Mouse (Mus musculus): ENCODE results near the gene Fam155a. TPM values are rescaled to one million over a fixed set of nuclear protein-coding genes. Genes with fewer than 3 reads are reported as not detected.
A peak's percentile ranks its signal among the peaks of the same experiment; 100 is the strongest.

The Fam155a gene
- polyA plus RNA-seq, 1 experiment from 2014 or later: 2.1 TPM

DNA sequence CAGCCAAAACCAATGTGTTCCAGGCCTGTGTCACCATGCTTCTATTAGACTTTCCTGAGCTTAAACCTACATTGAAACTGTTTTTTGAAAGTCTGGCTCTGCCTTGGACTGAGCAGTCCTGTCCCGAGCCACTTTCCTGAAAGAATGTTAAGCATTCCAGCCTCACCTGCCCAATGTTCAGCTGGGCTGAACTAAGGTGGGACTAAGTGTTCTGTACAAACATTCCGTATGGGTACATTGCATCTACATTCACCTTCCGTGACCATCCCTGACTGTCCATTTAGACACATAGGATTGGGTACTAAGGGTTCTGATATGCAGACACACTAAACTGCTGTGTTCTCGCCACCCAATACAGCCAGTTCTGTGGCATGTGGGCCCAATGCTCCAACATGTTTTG lies 423.8 kb downstream of the Fam155a start:
- no peaks in the 10 kb centered on the region for H3K9me3 ChIP-seq (ENCODE audit: control insufficient read depth, low read depth, low read length)
- H3K27ac ChIP-seq (ENCODE audit: low read length): no peak overlapping the region
- H3K36me3 ChIP-seq (ENCODE audit: control insufficient read depth, insufficient read depth, low read length): no peaks in the 10 kb centered on the region
- no peaks in the 10 kb centered on the region for H3K4me1 ChIP-seq (ENCODE audit: control insufficient read depth, insufficient read depth, low read length)
- H3K9ac ChIP-seq (replicated peaks; ENCODE audit: low read depth, low read length): no peak overlapping the region
- H3K4me3 ChIP-seq (ENCODE audit: low read depth, low read length): no peak overlapping the region
- no peaks in the 10 kb centered on the region for H3K27me3 ChIP-seq (ENCODE audit: control insufficient read depth, insufficient read depth, low read length)
- 74% methylated on average over 4 of the region's 4 CpGs for WGBS
- H3K4me2 ChIP-seq (replicated peaks; ENCODE audit: low read depth, low read length): no peak overlapping the region
- ATAC-seq (ENCODE audit: insufficient number of reproducible peaks, insufficient read depth, low FRiP score, low read depth): no peak

DNA sequence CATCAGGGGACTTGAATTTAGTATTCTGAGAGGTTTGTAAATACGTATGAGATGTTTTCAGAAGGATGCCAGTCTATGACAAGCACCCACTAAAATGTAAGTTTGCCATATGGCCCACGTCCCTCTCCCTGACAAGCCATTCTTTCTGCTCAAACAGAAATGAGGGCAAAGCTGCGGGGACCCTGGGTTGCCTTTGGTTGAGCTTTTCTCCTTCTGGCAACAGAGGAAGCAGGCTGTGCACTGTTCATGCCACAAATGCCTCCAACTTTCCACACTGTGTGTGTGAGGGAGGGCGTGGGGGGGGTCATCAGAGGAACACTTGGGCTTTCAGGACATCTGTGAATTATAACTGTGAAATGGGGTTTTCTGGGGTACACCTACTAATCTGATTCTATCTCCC lies 426.8 kb downstream of the Fam155a start:
- Histone ChIP-seq H3K4me2 (replicated peaks; ENCODE audit: low read depth, low read length) (no peak overlapping the region), H3K9me3 (ENCODE audit: control insufficient read depth, low read depth, low read length) (no peaks in the 10 kb centered on the region), H3K27ac (ENCODE audit: low read length) (no peak overlapping the region), H3K9ac (replicated peaks; ENCODE audit: low read depth, low read length) (no peak overlapping the region), H3K27me3 (ENCODE audit: control insufficient read depth, insufficient read depth, low read length) (no peaks in the 10 kb centered on the region), H3K4me3 (ENCODE audit: low read depth, low read length) (no peak overlapping the region), H3K36me3 (ENCODE audit: control insufficient read depth, insufficient read depth, low read length) (no peaks in the 10 kb centered on the region), H3K4me1 (ENCODE audit: control insufficient read depth, insufficient read depth, low read length) (no peaks in the 10 kb centered on the region)
- ATAC-seq (ENCODE audit: insufficient number of reproducible peaks, insufficient read depth, low FRiP score, low read depth): no peak
- 65% methylated on average over 4 of the region's 4 CpGs for WGBS

DNA sequence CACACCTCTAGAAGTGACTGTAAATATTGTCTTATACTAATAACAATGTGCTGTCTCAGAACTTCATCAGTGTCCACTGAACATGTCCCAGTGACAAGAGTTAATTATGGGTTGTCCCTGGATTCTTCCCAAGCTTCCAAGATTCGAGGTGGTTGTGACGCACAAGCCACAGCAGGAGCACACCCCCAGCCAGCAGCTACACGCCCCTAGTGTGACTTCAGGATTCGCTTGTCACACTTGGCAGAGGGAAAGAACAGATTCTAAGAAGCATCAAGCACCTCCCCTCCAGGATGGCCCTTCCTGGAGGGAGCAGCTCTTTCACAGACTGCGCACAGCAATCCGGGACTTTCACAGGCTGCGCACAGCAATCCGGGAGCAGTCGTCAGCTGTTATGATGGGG lies 428.0 kb downstream of the Fam155a start:
- H3K4me3 ChIP-seq (ENCODE audit: low read depth, low read length): no peak overlapping the region
- no peaks in the 10 kb centered on the region for H3K9me3 ChIP-seq (ENCODE audit: control insufficient read depth, low read depth, low read length)
- no peak for ATAC-seq (ENCODE audit: insufficient number of reproducible peaks, insufficient read depth, low FRiP score, low read depth)
- WGBS: 65% methylated on average over 9 of the region's 9 CpGs
- H3K36me3 ChIP-seq (ENCODE audit: control insufficient read depth, insufficient read depth, low read length): no peaks in the 10 kb centered on the region
- no peaks in the 10 kb centered on the region for H3K4me1 ChIP-seq (ENCODE audit: control insufficient read depth, insufficient read depth, low read length)
- H3K27me3 ChIP-seq (ENCODE audit: control insufficient read depth, insufficient read depth, low read length): no peaks in the 10 kb centered on the region
- no peak overlapping the region for H3K9ac ChIP-seq (replicated peaks; ENCODE audit: low read depth, low read length)
- no peak overlapping the region for H3K27ac ChIP-seq (ENCODE audit: low read length)
- H3K4me2 ChIP-seq (replicated peaks; ENCODE audit: low read depth, low read length): no peak overlapping the region

DNA sequence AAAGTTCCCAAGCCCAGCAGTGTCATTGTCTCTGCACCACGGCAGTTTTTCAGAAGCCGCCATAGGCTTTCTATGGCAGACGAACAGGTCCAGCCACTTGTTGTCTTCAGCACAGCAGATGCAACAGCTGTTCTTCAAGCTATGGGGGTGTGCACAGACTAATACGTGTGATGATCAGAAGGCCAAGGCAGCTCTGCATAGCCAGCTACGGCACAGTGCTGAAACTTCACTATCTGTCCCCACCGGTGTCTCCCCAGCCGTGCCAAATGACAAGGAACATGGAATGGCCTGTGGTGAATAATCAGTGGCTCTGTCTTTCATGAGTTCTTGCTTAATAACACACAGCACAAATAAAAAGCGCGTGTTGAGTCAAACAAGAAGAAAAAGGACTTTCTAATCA lies 428.4 kb downstream of the Fam155a start:
- Histone ChIP-seq H3K9me3 (ENCODE audit: control insufficient read depth, low read depth, low read length) (no peaks in the 10 kb centered on the region), H3K27me3 (ENCODE audit: control insufficient read depth, insufficient read depth, low read length) (no peaks in the 10 kb centered on the region), H3K27ac (ENCODE audit: low read length) (no peak overlapping the region), H3K4me3 (ENCODE audit: low read depth, low read length) (no peak overlapping the region), H3K36me3 (ENCODE audit: control insufficient read depth, insufficient read depth, low read length) (no peaks in the 10 kb centered on the region), H3K4me2 (replicated peaks; ENCODE audit: low read depth, low read length) (no peak overlapping the region), H3K9ac (replicated peaks; ENCODE audit: low read depth, low read length) (no peak overlapping the region), H3K4me1 (ENCODE audit: control insufficient read depth, insufficient read depth, low read length) (no peaks in the 10 kb centered on the region)
- WGBS: 64% methylated on average over 9 of the region's 9 CpGs
- no peak for ATAC-seq (ENCODE audit: insufficient number of reproducible peaks, insufficient read depth, low FRiP score, low read depth)

- H3K4me1 ChIP-seq (ENCODE audit: control insufficient read depth, insufficient read depth, low read length): no peaks in the 10 kb centered on the region
- no peaks in the 10 kb centered on the region for H3K36me3 ChIP-seq (ENCODE audit: control insufficient read depth, insufficient read depth, low read length)
- H3K27me3 ChIP-seq (ENCODE audit: control insufficient read depth, insufficient read depth, low read length): no peaks in the 10 kb centered on the region
- H3K9me3 ChIP-seq (ENCODE audit: control insufficient read depth, low read depth, low read length): no peaks in the 10 kb centered on the region
- ATAC-seq (ENCODE audit: insufficient number of reproducible peaks, insufficient read depth, low FRiP score, low read depth): no peak
- no peak overlapping the region for H3K9ac ChIP-seq (replicated peaks; ENCODE audit: low read depth, low read length)
- WGBS: 91% methylated on average over 8 of the region's 8 CpGs
- no peak overlapping the region for H3K4me2 ChIP-seq (replicated peaks; ENCODE audit: low read depth, low read length)
- no peak overlapping the region for H3K27ac ChIP-seq (ENCODE audit: low read length)
- no peak overlapping the region for H3K4me3 ChIP-seq (ENCODE audit: low read depth, low read length)
Observed at GRCm38 (mm10) chr8:9337905-9338304, 433.1 kb downstream of the Fam155a start.

DNA sequence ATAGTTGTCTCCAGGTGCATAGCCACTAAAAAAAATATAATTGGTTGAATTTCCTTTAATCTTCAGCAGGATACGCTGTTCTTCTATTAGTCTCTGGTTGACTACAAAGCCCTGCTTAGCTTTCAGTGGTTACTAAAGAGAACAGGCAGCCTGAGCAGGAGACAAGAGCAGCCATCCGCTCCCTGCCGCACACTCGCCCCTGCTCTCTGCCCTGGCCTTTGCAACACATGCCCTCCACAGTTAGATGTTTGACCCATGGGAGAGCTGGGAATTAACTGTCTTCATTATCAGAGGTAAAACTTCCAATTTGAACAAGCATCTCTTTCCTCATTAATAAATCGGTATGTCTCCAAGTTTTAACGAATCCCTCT lies 435.0 kb downstream of the Fam155a start:
- H3K4me3 ChIP-seq (ENCODE audit: low read depth, low read length): no peak overlapping the region
- no peak overlapping the region for H3K9ac ChIP-seq (replicated peaks; ENCODE audit: low read depth, low read length)
- H3K4me1 ChIP-seq (ENCODE audit: control insufficient read depth, insufficient read depth, low read length): no peaks in the 10 kb centered on the region
- no peak overlapping the region for H3K27ac ChIP-seq (ENCODE audit: low read length)
- no peaks in the 10 kb centered on the region for H3K27me3 ChIP-seq (ENCODE audit: control insufficient read depth, insufficient read depth, low read length)
- no peak for ATAC-seq (ENCODE audit: insufficient number of reproducible peaks, insufficient read depth, low FRiP score, low read depth)
- WGBS: 74% methylated on average over 6 of the region's 6 CpGs
- no peaks in the 10 kb centered on the region for H3K36me3 ChIP-seq (ENCODE audit: control insufficient read depth, insufficient read depth, low read length)
- no peaks in the 10 kb centered on the region for H3K9me3 ChIP-seq (ENCODE audit: control insufficient read depth, low read depth, low read length)
- no peak overlapping the region for H3K4me2 ChIP-seq (replicated peaks; ENCODE audit: low read depth, low read length)

- Histone ChIP-seq H3K9ac (replicated peaks; ENCODE audit: low read depth, low read length) (no peak overlapping the region), H3K9me3 (ENCODE audit: control insufficient read depth, low read depth, low read length) (no peaks in the 10 kb centered on the region), H3K4me3 (ENCODE audit: low read depth, low read length) (no peak overlapping the region), H3K4me1 (ENCODE audit: control insufficient read depth, insufficient read depth, low read length) (no peaks in the 10 kb centered on the region), H3K36me3 (ENCODE audit: control insufficient read depth, insufficient read depth, low read length) (no peaks in the 10 kb centered on the region), H3K27me3 (ENCODE audit: control insufficient read depth, insufficient read depth, low read length) (no peaks in the 10 kb centered on the region), H3K27ac (ENCODE audit: low read length) (no peak overlapping the region), H3K4me2 (replicated peaks; ENCODE audit: low read depth, low read length) (no peak overlapping the region)
- no peak for ATAC-seq (ENCODE audit: insufficient number of reproducible peaks, insufficient read depth, low FRiP score, low read depth)
- 74% methylated on average over 10 of the region's 10 CpGs for whole genome bisulfite sequencing
Observed at GRCm38 (mm10) chr8:9335285-9335932, 435.6 kb downstream of the Fam155a start.

DNA sequence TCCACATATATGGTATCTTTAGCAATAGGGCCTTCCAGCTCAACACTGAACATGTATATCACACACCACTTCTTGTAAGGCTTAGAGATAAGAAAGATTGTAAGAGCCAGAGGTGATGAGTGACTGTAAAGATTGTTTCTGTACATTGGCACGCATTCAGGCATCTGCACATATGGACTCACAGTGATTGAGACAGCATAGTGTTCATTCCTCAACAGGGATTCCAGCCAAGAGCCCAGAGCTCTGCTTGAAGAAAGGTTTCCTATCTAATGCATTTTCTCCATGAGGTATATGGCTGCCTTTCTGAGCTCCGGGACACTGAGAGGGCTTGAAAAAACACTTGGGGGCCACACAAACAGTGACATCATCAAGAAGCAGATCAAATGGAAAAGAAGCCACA lies 438.2 kb downstream of the Fam155a start:
- Histone ChIP-seq H3K9me3 (ENCODE audit: control insufficient read depth, low read depth, low read length) (no peaks in the 10 kb centered on the region), H3K4me1 (ENCODE audit: control insufficient read depth, insufficient read depth, low read length) (no peaks in the 10 kb centered on the region), H3K4me3 (ENCODE audit: low read depth, low read length) (no peak overlapping the region), H3K4me2 (replicated peaks; ENCODE audit: low read depth, low read length) (no peak overlapping the region), H3K27ac (ENCODE audit: low read length) (no peak overlapping the region), H3K27me3 (ENCODE audit: control insufficient read depth, insufficient read depth, low read length) (no peaks in the 10 kb centered on the region), H3K36me3 (ENCODE audit: control insufficient read depth, insufficient read depth, low read length) (no peaks in the 10 kb centered on the region), H3K9ac (replicated peaks; ENCODE audit: low read depth, low read length) (no peak overlapping the region)
- peak; percentile 23; the same call in 1 of the 2 replicates for ATAC-seq (ENCODE audit: insufficient number of reproducible peaks, insufficient read depth, low FRiP score, low read depth)
- 90% methylated on average over 2 of the region's 2 CpGs for WGBS

DNA sequence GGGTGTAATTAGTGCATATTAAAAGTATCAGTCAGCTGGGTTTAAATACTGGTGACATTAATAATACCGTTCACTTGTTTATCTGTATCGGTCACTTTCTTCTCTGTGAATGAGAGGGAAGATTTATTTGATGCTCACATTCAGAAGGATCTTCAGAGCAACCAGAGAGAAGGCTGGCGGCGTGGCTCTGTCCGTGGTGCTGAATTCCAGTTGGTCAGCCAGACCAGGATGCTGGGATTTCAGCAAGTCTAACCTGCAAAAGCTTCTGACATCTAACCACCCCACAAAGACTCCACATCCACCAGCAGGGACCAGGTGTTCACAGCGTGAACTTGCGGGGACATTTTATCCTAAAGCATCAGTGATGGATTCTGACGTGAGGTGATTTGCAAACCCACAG lies 461.5 kb downstream of the Fam155a start:
- H3K4me1 ChIP-seq (ENCODE audit: control insufficient read depth, insufficient read depth, low read length): no peaks in the 10 kb centered on the region
- ATAC-seq (ENCODE audit: insufficient number of reproducible peaks, insufficient read depth, low FRiP score, low read depth): no peak
- no peak overlapping the region for H3K9ac ChIP-seq (replicated peaks; ENCODE audit: low read depth, low read length)
- no peaks in the 10 kb centered on the region for H3K36me3 ChIP-seq (ENCODE audit: control insufficient read depth, insufficient read depth, low read length)
- no peaks in the 10 kb centered on the region for H3K9me3 ChIP-seq (ENCODE audit: control insufficient read depth, low read depth, low read length)
- no peaks in the 10 kb centered on the region for H3K27me3 ChIP-seq (ENCODE audit: control insufficient read depth, insufficient read depth, low read length)
- H3K27ac ChIP-seq (ENCODE audit: low read length): no peak overlapping the region
- H3K4me3 ChIP-seq (ENCODE audit: low read depth, low read length): no peak overlapping the region
- 18% methylated on average over 8 of the region's 8 CpGs for WGBS
- H3K4me2 ChIP-seq (replicated peaks; ENCODE audit: low read depth, low read length): no peak overlapping the region

All from stomach, embryonic 14.5 days (tissue).